Mouse (Mus musculus): ENCODE data around the gene Golga3.
A peak's percentile ranks its signal among the peaks of the same experiment; 100 is the strongest.

The Golga3 gene

DNA sequence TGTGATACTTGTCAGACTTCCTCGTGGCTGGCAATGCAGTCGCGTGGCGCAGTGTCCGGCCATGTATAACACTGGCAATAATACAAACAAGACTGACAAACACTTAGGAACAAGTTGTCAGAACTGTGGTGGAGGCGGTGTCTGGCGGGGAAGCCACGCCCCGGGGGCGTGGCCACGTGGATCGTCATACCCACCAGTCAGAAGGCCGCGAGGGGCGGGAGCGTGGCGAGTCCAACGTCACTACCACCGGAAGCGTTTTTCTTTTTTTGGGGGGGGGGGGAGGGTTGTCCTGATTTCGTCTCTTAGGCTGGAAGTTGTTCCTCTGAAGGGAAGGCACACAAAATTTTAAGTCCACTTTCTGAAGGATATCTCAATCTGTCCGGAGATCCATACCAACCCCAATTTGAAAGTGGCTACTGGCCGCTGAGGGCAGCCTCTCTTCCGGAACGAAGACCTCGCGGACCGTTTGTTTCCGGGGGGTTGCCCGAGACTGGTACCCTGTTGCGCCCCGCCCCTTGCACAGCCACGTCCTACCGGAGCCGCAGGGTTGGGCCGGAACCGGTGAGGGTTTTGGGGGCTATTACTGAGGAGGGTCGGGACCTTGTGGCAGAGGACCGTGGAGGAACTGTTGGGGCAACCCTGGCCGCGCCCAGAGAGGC, at the start of gene Golga3:
TSS of gene Golga3 (plus strand) at position 340 of the 659 bp plus-strand sequence.
- DNase-seq (ENCODE audit: low spot score in 2 of 2): peak; percentile 96

- peak; percentile 100 for DNase-seq (ENCODE audit: low spot score in 2 of 2)
These were observed 41.0 kb upstream of the Golga3 start, which contains the start of gene Chfr for GRCm38 (mm10) chr5:110135293-110136086. Gene Chfr, plus strand, starts transcription at chr5:110135842.

DNA sequence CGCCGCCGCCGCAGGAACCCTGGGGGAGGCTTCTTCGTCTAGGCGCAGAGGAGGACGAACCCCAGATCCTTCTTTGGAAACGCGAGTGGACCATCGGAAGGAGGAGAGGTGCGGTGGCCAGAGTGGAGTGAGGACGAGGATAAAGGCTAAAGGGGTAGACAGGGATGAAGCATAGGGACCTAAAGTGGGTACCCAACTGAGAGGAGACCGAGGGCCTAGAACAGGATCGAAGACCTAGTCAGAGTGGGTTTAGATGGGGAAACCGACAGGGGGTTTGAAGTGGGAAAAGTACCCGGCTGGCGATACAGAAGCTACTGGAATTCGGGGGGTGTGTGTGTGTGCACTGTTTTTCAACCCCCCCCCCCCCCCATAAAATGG, 40.4 kb upstream of the Golga3 start:
- no peak for DNase-seq (ENCODE audit: low spot score in 2 of 2)

- no peak for DNase-seq (ENCODE audit: low spot score in 2 of 2)
These were observed 38.7 kb upstream of the Golga3 start for GRCm38 (mm10) chr5:110137816-110138215.

GRCm38 (mm10) chr5:110139325-110139724, 37.2 kb upstream of the Golga3 start:
- DNase-seq (ENCODE audit: low spot score in 2 of 2): no peak

DNA sequence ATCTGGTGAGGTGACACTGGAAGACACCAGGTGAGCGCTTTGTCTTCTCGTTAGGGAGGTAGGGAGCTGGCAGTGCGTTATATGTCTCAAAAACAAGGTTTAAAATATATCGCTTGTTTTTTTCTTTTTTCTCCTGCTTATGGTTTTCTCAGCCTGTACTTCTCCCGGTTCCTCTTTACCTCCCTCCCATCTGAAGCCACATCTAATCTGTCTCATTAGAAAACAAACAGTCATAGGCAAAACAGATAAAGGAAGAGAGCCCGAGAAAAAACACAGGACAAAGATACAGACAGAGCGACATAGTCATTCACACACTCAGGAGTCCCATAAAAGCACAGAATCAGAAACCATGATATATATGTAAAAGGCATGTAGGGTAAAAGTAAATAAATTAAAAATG, 36.1 kb upstream of the Golga3 start:
- no peak for DNase-seq (ENCODE audit: low spot score in 2 of 2)

DNA sequence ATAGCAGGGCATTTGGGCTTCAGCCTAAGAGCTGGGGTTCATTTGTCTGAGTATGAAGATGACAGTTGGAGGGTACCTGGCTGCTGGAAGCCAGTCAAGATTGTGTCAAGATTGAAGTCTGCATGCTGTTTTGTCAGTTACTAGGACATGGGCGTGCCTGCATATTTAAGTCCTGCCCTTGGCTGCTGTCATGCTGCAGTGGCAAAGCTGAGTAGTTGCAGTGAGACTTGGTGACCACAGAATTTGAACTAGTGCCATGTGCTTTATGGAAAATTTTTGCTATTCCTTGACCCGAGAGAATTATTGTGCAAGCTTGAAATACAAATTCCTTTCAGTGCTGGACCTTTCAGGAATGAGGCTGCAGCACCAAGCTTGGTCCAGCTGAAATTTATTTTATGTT, 34.2 kb upstream of the Golga3 start:
- no peak for DNase-seq (ENCODE audit: low spot score in 2 of 2)

DNA sequence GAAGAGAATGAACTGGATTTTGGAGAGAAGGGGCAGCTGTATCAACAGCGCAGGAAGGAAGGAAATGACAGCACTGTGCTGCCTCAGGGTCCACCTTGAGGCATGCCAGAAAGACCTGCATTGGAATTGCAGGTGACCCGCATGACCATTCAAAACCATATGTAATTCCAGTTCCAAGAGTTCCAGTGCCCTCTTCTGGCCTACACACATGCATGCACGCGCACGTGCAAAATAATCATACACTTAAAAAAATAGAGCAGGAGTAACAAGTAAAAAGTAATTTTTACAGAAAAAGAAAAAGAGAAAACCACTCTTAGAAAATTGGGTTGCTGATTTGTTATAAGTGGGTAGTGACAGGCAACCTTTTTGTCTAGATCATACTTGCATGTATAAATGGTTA, 33.5 kb upstream of the Golga3 start:
- DNase-seq (ENCODE audit: low spot score in 2 of 2): no peak

GRCm38 (mm10) chr5:110169374-110169773, 7.1 kb upstream of the Golga3 start:
- no peak for DNase-seq (ENCODE audit: low spot score in 2 of 2)

DNA sequence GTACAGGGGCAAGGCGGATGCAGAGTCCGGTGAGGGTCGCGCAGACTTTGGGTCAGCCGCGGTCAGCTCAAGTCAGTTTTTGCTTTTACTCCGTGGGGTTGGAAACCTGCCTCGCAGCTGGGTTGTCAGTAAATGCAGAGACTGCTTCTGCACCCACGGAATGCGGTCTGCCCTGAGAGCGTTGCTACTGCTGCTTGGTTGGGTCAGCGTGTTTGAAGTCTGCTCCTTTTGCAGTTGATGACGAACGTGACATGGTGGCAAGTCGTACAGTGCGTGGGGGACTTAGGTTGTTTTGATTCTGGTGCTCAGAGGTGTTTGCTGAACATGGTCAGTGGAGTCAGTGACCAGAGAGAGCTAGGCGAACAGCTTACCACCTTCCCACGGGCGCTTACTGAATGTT, 520 bp downstream of the Golga3 start:
- DNase-seq (ENCODE audit: low spot score in 2 of 2): no peak

DNA sequence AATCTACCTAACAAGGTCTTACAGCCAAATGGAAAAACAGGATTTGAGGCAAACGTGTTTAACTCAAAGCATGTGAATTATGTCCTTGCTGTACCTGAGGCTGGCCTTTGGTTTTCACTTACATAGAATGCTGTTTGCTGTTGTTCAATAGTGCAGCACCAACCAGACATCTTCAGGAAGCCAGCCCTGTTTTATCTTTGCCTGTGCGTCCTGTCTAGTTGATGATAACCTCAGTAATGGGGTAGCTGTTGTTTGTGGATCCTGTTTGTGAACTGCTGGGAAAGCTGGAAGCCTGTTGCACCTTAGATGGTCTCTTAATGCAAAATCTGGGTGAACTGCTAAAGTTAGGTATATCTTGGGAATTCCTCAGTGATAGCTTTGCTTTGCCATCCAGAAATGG, 2.1 kb downstream of the Golga3 start:
- no peak for DNase-seq (ENCODE audit: low spot score in 2 of 2)

GRCm38 (mm10) chr5:110181716-110182115, 5.2 kb downstream of the Golga3 start:
- no peak for DNase-seq (ENCODE audit: low spot score in 2 of 2)

- DNase-seq (ENCODE audit: low spot score in 2 of 2): no peak
These were observed 26.8 kb downstream of the Golga3 start for GRCm38 (mm10) chr5:110203164-110203895.

- no peak for DNase-seq (ENCODE audit: low spot score in 2 of 2)
These were observed 28.3 kb downstream of the Golga3 start for GRCm38 (mm10) chr5:110204777-110205176.

DNA sequence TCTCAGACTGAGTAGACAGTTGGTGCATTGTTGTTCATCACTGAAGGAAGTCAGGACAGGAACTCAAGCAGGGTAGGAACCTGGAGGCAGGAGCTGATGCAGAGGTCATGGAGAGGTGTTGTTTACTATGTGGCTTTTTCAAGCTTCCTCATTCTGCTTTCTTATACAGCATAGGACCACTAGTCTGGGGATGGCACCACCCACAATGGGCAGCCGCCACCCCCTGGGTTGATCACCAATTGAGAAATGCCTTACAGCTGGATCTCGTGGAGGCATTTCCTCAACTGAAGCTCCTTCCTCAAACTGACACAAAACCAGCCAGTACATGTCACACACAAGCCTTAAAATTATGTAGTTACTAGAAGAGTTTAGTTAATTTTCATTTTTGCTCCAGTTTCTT, 34.8 kb downstream of the Golga3 start:
- DNase-seq (ENCODE audit: low spot score in 2 of 2): no peak

GRCm38 (mm10) chr5:110216780-110217179, 40.3 kb downstream of the Golga3 start:
- DNase-seq (ENCODE audit: low spot score in 2 of 2): no peak

GRCm38 (mm10) chr5:110220331-110220730, 43.8 kb downstream of the Golga3 start:
- no peak for DNase-seq (ENCODE audit: low spot score in 2 of 2)

GRCm38 (mm10) chr5:110222757-110223156, 46.3 kb downstream of the Golga3 start:
- no peak for DNase-seq (ENCODE audit: low spot score in 2 of 2)

DNA sequence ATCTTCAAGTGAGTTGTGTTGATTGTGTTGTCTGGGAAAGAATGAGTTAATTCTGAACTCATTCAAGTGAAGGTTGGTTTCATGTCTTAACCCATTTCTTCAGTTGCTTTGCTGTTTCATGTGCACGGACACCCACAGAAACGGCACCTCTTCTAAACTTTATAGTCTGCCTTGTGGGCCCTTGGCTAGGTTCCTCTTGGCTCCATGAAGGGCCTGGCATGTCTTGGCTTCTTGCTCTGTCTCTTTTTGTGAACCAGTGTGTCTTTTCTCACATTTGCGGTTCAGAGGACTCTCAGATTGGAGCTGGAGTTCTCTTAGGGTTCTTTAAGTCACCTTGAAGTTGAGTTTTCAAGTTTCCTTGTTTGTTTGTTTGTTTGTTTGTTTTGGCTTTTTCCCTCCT, 48.6 kb downstream of the Golga3 start:
- DNase-seq (ENCODE audit: low spot score in 2 of 2): no peak

DNA sequence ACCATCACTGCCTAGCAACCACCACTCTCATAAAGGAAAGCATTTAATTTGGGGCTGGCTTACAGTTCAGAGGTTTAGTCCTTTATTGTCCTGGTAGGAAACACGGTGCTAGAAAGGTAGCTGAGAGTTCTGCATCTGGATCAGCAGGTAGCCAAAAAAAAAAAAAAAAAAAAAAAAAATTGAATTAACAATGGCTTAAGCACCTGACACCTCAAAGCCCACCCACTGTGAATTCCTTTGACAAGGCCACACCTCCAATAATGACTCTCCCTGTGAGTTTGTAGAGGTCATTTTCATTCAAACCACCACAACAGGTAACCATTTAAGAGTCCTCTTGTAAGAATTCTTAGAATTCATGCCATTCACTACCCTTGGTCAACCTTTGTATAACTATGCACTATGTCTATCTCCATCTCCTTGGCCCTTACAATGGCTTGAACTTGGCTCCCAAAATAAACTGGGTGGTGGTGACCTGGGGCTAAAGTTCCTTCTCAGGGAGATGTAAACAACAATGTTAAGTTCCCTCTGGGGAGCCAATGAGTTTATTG, 50.9 kb downstream of the Golga3 start:
- DNase-seq (ENCODE audit: low spot score in 2 of 2): no peak

GRCm38 (mm10) chr5:110230401-110230779, 53.9 kb downstream of the Golga3 start:
- DNase-seq (ENCODE audit: low spot score in 2 of 2): peak in 1 of 2 experiments; percentile 26

DNA sequence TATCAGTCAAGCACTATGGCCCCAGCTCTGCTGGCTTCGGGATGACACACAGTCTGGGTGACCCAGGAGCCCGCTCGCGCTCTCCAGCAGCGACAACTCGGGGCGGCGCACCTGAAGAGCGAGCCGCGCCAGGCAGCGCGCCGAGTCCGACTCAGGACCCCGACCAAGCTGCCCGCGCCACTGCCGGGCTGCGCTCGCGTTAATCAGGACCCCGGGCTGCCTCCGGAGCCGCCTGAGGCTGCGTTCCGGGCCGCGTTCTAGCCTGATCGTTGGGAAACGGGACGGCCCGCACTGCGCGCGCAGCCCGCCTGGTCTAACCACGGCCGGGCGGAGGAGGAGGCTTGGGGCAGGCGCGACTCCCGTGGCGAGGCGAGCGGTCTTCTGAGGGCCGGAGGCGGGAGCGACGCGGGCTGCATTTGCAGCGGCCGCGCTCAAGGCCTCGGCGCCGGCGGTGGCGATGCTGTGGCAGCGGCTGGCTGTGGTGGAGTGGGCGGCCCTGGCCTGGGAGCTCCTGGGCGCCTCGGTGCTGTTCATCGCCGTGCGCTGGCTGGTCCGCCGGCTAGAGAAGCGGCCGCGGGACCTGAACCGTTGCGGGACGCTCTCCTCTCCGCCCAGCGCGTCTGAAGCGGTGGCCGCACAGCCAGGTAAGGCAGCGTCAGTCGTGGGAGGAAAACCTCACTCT, 54.4 kb downstream of the Golga3 start, which contains the start of gene Ankle2:
TSS of gene Ankle2 (plus strand) at position 225 of the 682 bp plus-strand sequence.
- peak; percentile 94 to 95 for DNase-seq (ENCODE audit: low spot score in 2 of 2)

Measured in right cerebral cortex, postnatal 10 days (tissue).